Mouse (Mus musculus) left cerebral cortex, adult 8-10 months (tissue): ENCODE measurements around the gene Mea1. TPM values are rescaled to one million over a fixed set of nuclear protein-coding genes. Genes with fewer than 3 reads are reported as not detected.
A peak's percentile ranks its signal among the peaks of the same experiment; 100 is the strongest.

Source experiments
- DNase-seq, 2 experiments: peaks; one replicate each; pipeline ENCODE4 v3.0.0; 2022; ENCODE audit warnings: low spot score in 2 of 2
- total RNA-seq, 4 experiments: library from RNA; stranded (reverse); gene quantifications; 2 replicates each; pipeline ENCODE4 v1.2.4; 2022

The Mea1 gene
- 100 to 1,000 TPM; 108 to 117 (median 113) TPM for total RNA-seq

GRCm38 (mm10) chr17:46678416-46678815 is at the start of gene Mea1:
Gene Mea1, plus strand, starts transcription at chr17:46678793.
- DNase-seq = no peak

GRCm38 (mm10) chr17:46629685-46630441 is 48.7 kb upstream of the Mea1 start:
- no peak for DNase-seq

GRCm38 (mm10) chr17:46636831-46637523 is 41.6 kb upstream of the Mea1 start:
- no peak for DNase-seq

GRCm38 (mm10) chr17:46639929-46640328 is 38.7 kb upstream of the Mea1 start:
- DNase-seq = no peak

- no peak for DNase-seq
Observed at GRCm38 (mm10) chr17:46642060-46642459, 36.5 kb upstream of the Mea1 start.

GRCm38 (mm10) chr17:46644152-46644805 is 34.3 kb upstream of the Mea1 start:
- no peak for DNase-seq

- no peak for DNase-seq
Observed at GRCm38 (mm10) chr17:46644916-46645475, 33.6 kb upstream of the Mea1 start.

- DNase-seq = peak; percentile 98 to 99
Observed at GRCm38 (mm10) chr17:46645561-46646321, 32.9 kb upstream of the Mea1 start, which contains the start of the genes Klc4 and Mrpl2. Gene Klc4, minus strand, starts transcription at chr17:46646022. Gene Mrpl2, plus strand, starts transcription at chr17:46646229.

- no peak for DNase-seq
Observed at GRCm38 (mm10) chr17:46646322-46646662, 32.3 kb upstream of the Mea1 start.

- no peak for DNase-seq
Observed at GRCm38 (mm10) chr17:46647279-46647678, 31.3 kb upstream of the Mea1 start.

GRCm38 (mm10) chr17:46648436-46648835 is 30.2 kb upstream of the Mea1 start:
- DNase-seq = no peak

- no peak for DNase-seq
Observed at GRCm38 (mm10) chr17:46649811-46650210, 28.8 kb upstream of the Mea1 start.

GRCm38 (mm10) chr17:46650232-46651031 is 28.2 kb upstream of the Mea1 start, which contains the start of gene Cul7:
Gene Cul7, plus strand, starts transcription at chr17:46650337.
- DNase-seq = peak; percentile 69 to 91

GRCm38 (mm10) chr17:46651292-46651691 is 27.3 kb upstream of the Mea1 start:
- no peak for DNase-seq

GRCm38 (mm10) chr17:46651755-46652547 is 26.6 kb upstream of the Mea1 start:
- no peak for DNase-seq

- DNase-seq = no peak
Observed at GRCm38 (mm10) chr17:46656054-46656453, 22.5 kb upstream of the Mea1 start.

GRCm38 (mm10) chr17:46661351-46661750 is 17.2 kb upstream of the Mea1 start:
- DNase-seq = no peak

GRCm38 (mm10) chr17:46661981-46662380 is 16.6 kb upstream of the Mea1 start:
- no peak for DNase-seq

- no peak for DNase-seq
Observed at GRCm38 (mm10) chr17:46662730-46663129, 15.9 kb upstream of the Mea1 start.
